Mouse (Mus musculus) hematopoietic stem cell, adult 5-6 weeks (primary cell): ENCODE measurements at regions not wholly inside any gene's neighbourhood (a gene's known extent, or its start where the extent isn't known, plus 50 kb on each side); places are given as distances from the start of the nearest gene placed in this dataset.
"Not testable (repeated sequence)": the region's sequence is repeated elsewhere in the genome, so short reads cannot be mapped to it uniquely, and the experiment has no call there.

Source experiments
- ATAC-seq, 2 experiments: fragments of 125-278 bp in 1 of 2; replicated peaks in 1 of 2; 2 replicates each; pipeline ENCODE4 v1.8.0; 2016 to 2017; ENCODE audit warnings: inconsistent platforms in 2 of 2, mild to moderate bottlenecking in 2 of 2, moderate number of reproducible peaks in 2 of 2, low read depth in 1 of 2, moderate TSS enrichment in 1 of 2; ENCODE audit not compliant: low FRiP score in 2 of 2, poor library complexity in 2 of 2, severe bottlenecking in 2 of 2, insufficient read depth in 1 of 2, low TSS enrichment in 1 of 2

DNA sequence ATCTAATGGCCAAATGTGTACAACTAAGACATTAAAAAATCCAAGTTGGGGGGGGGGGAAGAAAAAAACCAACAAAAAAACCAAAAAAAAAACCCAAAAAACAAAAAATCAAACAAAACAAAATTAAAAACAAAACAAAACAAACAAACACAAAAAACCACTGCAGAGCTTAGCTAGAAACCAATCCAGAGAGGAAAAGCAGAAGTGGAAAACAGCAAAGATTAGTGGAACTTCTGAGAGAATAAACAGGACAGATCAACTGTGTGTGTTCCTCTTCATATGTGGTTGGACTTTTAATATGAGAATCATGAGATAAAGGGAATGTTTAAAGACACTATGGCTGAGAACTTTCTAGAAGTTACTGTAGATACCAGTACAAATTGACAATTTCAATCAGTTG is 105.1 kb upstream of the Tet2 start:
- ATAC-seq, result no peak; a peak in 1 of 4 replicates

DNA sequence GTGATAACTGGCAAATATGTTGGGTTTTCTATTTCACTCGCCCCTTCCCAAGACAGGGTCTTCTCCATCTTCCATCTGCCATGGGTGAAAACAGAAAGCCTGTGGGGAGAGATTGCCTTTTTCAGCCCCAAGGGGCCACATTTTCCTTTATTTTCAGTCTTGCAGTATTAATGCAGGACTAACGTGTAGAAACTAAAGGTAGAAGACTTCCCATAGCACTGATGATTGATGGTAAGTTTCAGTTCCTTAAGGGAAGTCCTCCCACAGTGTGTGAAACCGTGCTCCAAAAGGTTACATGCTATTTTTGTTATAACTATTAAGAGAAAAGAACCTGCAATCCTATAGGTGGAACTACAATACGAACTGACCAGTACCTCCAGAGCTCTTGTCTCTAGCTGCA is 107.1 kb upstream of the Tet2 start:
- no peak for ATAC-seq

DNA sequence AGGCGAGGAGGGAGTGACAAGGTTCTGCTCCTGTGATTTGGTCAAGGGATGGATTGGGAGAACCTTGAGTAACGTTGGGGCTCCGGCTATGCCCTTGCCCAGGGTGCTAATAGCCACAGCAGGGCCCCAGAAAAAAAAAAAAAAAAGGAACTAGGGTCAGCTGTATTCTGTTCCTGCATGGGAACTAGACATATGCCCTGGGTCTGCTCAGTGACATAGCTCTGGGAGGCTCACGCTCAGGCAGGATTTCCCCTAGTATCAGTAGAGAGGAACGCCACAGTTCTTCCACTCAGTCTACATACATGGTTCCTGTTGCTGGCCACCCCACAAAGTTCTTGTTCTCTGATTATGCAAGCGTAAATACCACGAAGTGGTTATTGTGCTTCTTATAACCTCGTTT is 114.8 kb upstream of the Tet2 start:
- ATAC-seq, result peak; percentile 88 to 92; a peak in 3 of 4 replicates

DNA sequence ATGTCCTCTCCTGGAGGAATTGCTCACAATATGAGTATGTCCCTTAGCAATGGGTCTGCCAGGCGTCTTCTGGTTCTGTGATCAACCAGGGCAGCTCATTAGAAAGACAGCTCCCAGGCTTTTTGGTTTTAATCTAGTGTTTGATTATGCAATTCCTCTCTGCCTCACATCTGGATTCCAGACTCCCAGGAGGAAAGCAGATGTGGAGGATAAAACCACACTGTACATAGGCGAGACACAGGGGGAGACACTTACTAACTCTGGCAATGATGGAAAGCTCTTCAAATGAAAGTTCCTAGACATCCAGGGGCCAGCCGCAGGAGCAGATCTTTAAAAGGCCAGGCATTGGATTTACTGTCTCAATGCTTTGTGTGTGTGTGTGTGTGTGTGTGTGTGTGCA is 116.4 kb upstream of the Tet2 start:
- ATAC-seq, result no peak

DNA sequence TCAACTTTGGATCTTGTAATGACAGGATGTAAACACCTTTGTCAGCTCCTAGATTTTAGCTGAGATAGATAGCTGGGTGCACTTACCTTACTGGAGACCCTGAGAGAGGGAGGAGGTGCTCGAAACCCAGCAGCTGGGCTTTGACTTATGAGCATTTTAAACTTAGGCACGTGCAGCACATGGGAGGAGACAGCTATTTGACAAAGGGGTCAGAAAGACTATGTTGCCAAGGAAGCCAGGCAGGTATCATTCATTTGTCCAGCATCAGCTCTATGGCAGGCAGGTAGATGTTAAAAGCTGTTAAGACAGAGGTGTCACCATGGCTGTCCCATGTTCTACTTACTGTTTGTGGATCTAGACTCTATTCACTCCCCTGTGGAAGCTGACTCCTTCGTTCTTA is 120.0 kb upstream of the Tet2 start:
- no peak for ATAC-seq

DNA sequence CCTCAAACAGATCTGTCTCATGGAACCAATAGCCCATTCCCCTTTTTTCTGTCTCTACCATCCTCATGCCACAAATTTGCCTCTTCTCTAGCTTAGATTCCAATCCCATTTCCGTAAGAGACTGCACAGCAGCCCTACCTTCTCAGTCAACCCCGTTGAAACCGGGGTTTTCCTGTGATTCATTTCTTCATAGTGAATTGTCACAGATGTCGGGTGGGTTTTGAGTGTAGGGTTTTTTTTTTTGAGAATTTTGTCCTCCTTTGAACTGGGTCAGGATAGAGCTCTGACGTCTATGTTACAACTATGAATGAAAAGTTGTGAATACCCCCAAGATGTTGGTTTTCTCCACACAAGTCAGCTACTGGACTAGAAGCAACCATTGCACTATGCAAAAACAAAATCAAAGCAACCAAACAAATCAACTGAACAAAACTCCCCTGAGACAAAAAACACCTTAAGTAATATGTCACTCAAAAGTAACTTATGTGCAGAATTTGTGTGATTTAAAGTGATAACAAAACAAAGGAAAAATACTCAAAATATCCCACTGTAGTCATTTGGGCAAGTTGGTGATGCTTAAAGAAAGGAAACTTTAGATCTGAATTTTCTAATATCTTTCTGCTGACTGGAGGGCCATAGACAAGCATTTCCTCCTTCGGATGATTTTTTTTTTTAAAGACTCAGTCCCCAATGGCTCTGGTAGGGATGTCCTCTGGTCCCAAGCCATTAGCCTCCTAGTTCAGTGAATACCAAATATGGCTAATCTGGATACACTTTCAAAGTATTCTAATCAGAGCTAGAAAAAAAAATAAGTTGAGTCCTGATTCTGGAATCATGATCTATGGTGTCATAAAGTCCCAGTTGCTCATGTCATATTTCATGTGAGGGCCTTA is 120.7 kb upstream of the Tet2 start:
- no peak for ATAC-seq

DNA sequence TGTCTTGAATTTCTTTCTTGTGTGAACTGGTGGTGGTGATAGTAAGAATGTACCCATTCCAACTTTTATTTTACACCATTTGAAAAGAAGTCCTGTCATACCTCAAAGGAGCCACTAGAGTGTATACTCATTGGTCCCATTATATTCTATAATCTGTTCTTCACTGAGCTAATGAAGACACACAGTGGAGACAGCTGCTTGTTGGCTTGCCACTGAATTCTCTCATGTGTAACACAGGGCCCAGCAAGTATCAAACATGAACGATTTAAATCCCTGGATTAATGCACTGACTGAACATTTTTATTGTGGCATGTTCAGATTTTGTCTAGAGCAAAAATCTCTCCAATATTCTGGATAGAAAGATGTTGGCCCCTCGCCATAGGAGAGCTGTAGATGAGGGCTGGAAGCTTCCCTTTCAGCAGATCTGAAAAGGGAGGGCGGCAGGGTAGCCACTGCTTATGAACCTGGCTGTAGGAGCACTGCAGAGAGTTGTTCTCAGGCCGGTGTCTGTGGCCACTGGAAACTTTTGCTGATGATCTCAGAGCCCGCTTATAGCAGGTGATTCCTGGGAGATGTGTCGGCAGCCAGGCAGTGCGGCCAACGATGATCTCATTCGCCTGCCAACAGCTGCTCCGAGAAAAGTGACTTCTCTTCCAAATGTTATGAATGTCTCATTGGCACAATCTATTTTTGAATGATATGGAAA is 128.0 kb upstream of the Tet2 start:
- peak in 1 of 2 experiments; percentile 32; a peak in 1 of 4 replicates for ATAC-seq

DNA sequence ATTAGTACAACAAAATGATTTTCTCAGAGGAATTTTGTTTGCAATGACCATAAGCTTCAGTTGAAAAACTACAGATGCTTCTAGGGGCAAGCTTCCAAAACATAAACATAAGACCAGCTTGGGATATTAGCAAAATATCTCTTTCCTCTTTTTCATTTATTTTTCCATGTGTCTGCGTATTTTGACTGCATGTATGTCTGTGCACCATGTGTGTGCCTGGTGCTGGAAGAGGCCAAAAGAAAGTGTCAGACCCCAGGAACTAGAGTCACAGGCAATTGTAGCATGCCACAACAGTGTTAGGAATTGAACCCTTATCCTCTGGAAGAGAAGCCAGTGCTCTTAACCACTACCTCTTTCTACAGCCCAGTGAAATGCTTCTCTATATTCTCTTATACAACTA is 133.0 kb upstream of the Tet2 start:
- no peak for ATAC-seq

DNA sequence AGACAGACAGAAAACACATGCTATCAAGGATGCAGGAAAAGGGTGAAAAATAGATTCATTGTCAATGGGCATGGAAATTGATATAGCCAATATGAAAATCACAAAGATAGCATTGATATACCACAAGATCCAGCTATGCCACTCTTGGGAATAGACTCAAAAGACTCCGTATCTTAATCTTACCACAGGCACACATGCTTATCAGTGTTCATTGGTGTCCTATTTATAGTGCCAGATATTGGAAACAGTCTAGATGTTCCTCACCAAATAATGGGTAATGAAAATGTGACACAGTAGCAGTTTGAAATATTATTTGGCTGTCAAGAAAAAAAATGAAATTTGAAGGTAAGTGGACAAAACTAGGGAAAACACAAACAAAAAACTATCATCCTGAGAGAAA is 135.0 kb upstream of the Tet2 start:
- ATAC-seq, result no peak

DNA sequence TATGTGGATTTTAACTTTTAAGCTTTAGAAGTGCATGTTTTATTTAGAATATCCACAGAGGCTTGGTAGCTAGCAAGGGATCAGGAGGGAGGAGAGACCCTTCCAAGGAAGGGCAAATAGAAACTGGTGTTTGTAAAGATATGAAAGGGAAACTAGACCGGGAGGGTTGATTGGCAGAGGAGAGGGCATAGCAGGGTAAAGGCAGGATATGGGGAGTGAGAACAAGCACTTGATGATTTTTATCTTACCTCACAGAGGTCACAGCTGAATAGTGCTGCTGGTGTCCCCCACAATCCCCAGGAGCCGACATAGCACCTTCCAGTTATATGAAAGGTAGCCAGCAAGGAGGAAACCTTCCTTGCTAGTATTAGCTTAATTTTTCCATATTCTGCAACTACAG is 135.4 kb upstream of the Tet2 start:
- ATAC-seq, result peak; percentile 63 to 80

DNA sequence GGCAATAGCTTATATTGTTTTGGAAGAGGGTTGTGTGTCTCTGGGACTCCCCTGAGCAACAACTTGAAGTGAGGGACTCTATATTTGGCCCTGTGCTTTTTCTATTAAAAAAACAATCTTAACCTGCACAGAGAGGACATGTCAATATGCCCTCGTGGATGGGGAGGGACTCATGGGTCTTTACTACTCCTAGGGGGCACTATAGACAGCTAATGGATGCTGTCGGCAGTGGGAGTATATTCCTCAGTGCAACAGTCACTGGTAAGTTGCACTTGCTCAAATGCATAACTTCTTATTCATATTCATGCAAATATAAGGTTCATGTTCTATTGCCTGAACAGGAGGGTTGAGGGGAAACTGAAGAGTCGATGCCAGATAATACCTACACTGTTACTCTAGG is 135.9 kb upstream of the Tet2 start:
- no peak for ATAC-seq

DNA sequence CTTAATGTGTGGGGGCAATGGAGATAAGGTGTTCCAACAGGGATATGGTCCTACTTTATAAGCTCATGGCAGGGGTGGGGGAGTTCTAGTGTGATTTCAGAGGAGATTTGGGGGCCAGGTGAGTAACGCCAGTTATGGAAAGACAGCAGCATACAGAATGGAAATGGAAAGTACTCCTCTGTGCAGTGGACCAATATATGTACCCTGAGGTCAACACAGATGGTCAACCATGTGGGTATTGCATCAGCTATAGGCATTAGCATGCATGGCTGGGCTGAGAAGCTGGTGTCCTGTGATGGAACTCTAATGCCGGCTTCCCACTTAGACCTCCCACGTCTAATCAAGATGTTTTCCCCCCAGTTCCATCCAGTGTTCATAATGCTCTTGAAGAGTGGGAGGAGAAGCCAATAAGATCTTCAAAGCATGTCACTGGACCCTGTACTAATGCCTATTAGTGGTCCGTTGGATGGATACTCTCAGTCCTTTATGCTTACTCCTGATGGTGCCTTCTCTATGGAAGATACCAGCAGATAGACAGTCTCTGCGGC is 139.3 kb upstream of the Tet2 start:
- no peak for ATAC-seq

DNA sequence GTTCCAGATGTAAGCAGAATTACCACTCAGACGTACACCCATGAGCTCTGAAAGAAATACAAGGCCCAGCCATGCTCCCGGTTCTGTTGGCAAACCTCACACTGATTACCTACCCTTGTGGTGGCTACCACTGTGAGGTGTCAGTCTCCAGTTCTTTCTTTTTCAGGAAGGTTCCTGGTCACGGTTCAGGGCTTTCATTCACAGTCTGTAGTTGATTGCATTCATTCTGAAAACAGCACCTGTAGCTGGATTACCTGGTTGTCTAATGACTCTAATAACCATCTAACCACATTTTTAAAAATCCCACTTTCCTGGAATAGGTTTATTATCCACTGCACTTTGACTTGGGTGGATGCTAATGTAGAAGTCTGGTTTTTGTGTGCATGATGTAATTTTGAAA is 139.8 kb upstream of the Tet2 start:
- no peak for ATAC-seq

DNA sequence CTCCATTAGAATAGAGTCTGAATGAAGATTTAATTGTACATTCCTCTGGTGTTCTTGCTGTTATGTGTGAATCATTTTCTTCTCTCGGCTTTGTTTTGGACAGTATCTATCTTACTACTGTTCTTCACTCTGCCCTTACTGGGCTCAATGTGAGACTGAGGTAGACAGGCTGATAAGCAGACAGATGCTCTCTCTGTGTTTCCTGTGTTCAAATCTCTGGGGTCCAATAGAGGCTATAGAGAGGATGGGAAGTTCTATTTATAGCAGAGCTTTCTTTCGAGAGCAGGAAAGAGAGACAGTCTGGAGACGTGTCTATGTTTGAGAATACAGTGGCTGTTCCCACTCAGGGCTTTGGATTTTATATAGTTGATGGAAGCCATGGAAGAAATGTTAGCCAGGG is 140.5 kb upstream of the Tet2 start:
- no peak for ATAC-seq

DNA sequence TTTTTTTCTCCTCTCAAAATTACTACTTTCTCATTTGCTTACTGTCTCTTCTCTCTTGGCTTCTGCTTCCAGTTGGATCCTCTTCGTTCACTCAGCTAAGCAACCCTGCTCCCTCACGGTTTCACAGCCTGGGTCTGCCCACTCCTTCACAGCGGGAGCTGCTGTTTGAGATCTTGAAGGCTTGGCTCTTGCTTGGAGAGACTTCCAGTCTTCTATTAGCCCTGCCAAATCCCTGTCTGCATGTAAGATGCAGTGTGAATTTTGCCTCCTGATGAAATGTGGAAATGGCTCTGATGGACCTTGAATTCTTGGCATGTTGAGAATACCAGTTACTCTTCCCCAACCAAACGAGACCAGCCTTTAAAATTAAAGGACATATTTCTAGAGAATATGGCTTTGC is 149.1 kb upstream of the Tet2 start:
- ATAC-seq, result no peak

DNA sequence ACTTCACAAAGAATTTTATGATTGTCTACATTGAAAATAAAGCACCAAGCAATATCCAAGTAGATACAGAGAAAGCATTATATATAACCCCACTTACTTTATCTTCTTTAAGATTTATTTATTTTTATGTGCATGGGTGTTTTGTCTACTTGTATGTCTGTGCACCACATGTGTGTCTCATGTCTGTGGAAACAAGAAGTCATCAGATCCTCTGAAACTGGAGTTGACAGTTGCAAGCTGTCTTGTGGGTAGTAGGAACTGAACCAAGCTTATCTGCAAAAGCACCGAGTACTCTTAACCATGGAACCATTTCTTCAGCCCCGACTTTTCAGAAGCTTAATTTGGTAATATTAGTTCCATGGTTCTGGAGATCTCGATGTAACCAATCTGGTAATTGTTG is 151.2 kb upstream of the Tet2 start:
- no peak for ATAC-seq

DNA sequence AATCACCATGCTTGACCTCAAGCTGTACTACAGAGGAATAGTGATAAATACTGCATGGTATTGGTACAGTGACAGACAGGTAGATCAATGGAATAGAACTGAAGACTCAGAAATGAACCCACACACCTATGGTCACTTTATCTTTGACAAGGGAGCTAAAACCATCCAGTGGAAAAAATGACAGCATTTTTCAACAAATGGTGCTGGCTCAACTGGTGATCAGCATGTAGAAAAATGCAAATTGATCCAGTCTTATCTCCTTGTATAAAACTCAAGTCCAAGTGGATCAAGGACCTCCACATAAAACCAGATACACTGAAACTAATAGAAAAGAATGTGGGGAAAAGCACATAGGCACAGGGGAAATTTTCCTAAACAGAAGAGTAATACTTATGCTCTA is 159.9 kb upstream of the Tet2 start:
- not testable (repeated sequence) for ATAC-seq

DNA sequence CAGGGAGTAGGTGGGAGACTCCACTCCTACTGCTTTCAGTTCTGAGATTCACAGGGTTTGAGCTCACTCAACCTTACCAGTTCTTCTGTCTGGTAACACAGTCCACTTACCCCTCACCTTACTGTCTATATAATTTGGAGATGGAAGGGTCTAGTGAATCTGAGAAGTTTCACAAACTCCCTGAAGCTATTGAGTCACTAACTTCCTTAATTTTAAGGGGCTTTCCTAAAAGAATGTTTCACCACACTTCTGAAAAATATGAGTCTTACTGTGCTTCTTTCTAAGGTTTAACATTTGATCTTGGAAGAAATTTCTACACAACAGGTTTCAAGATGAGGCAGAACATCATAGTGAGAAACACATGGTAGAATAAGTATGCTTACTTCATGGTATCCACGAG is 166.6 kb upstream of the Tet2 start:
- peak in 1 of 2 experiments; percentile 14; a peak in 1 of 4 replicates for ATAC-seq
